Mouse (Mus musculus): Measurements from ENCODE around the gene Brpf3. TPM values are rescaled to one million over a fixed set of nuclear protein-coding genes. Genes with fewer than 3 reads are reported as not detected.
"Not testable (repeated sequence)": the region's sequence is repeated elsewhere in the genome, so short reads cannot be mapped to it uniquely, and the experiment has no call there.

Brpf3 gene
- total RNA-seq, 2 experiments from 2014 or later = 31.8 to 35.7 TPM

GRCm38 (mm10) chr17:28825359-28826041 is 24.6 kb downstream of the Brpf3 start:
- DNase-seq (ENCODE audit: low spot score in 2 of 2) = no peak

GRCm38 (mm10) chr17:28827665-28828231 is 26.9 kb downstream of the Brpf3 start:
- DNase-seq (ENCODE audit: low spot score in 2 of 2) = no peak

- no peak for DNase-seq (ENCODE audit: low spot score in 2 of 2)
These were observed 28.2 kb downstream of the Brpf3 start for GRCm38 (mm10) chr17:28829120-28829519.

GRCm38 (mm10) chr17:28831065-28831464 is 30.2 kb downstream of the Brpf3 start:
- no peak for DNase-seq (ENCODE audit: low spot score in 2 of 2)

GRCm38 (mm10) chr17:28832040-28832439 is 31.1 kb downstream of the Brpf3 start:
- DNase-seq (ENCODE audit: low spot score in 2 of 2) = no peak

- no peak for DNase-seq (ENCODE audit: low spot score in 2 of 2)
These were observed 32.0 kb downstream of the Brpf3 start for GRCm38 (mm10) chr17:28832875-28833274.

GRCm38 (mm10) chr17:28834676-28835075 is 33.8 kb downstream of the Brpf3 start:
- DNase-seq (ENCODE audit: low spot score in 2 of 2) = no peak

GRCm38 (mm10) chr17:28837840-28838239 is 37.0 kb downstream of the Brpf3 start:
- no peak for DNase-seq (ENCODE audit: low spot score in 2 of 2)

GRCm38 (mm10) chr17:28841947-28842346 is 41.1 kb downstream of the Brpf3 start:
- DNase-seq (ENCODE audit: low spot score in 2 of 2) = not testable (repeated sequence)

GRCm38 (mm10) chr17:28843665-28844064 is 42.8 kb downstream of the Brpf3 start:
- DNase-seq (ENCODE audit: low spot score in 2 of 2) = no peak

- no peak for DNase-seq (ENCODE audit: low spot score in 2 of 2)
These were observed 46.2 kb downstream of the Brpf3 start for GRCm38 (mm10) chr17:28846974-28847617.

- DNase-seq (ENCODE audit: low spot score in 2 of 2) = no peak
These were observed 49.6 kb downstream of the Brpf3 start for GRCm38 (mm10) chr17:28850511-28850910.

- no peak for DNase-seq (ENCODE audit: low spot score in 2 of 2)
These were observed 53.5 kb downstream of the Brpf3 start for GRCm38 (mm10) chr17:28854377-28854776.

- no peak for DNase-seq (ENCODE audit: low spot score in 2 of 2)
These were observed 54.4 kb downstream of the Brpf3 start for GRCm38 (mm10) chr17:28855166-28855885.

GRCm38 (mm10) chr17:28856030-28856429 is 55.1 kb downstream of the Brpf3 start:
- DNase-seq (ENCODE audit: low spot score in 2 of 2) = no peak

- DNase-seq (ENCODE audit: low spot score in 2 of 2) = no peak
These were observed 57.3 kb downstream of the Brpf3 start, which contains the start of gene Pnpla1 for GRCm38 (mm10) chr17:28858205-28858604. Gene Pnpla1, plus strand, starts transcription at chr17:28858411.

- DNase-seq (ENCODE audit: low spot score in 2 of 2) = no peak
These were observed 63.0 kb downstream of the Brpf3 start for GRCm38 (mm10) chr17:28863926-28864325.

- DNase-seq (ENCODE audit: low spot score in 2 of 2) = no peak
These were observed 63.6 kb downstream of the Brpf3 start for GRCm38 (mm10) chr17:28864464-28864863.

GRCm38 (mm10) chr17:28866921-28867320 is 66.0 kb downstream of the Brpf3 start:
- no peak for DNase-seq (ENCODE audit: low spot score in 2 of 2)

- DNase-seq (ENCODE audit: low spot score in 2 of 2) = no peak
These were observed 66.5 kb downstream of the Brpf3 start for GRCm38 (mm10) chr17:28867381-28867780.

GRCm38 (mm10) chr17:28869412-28870110 is 68.7 kb downstream of the Brpf3 start:
- peak; percentile 46 to 68 for DNase-seq (ENCODE audit: low spot score in 2 of 2)
